Mouse (Mus musculus) olfactory bulb, adult 2 months (tissue): Measurements from ENCODE around the gene Cacna1c. TPM values are rescaled to one million over a fixed set of nuclear protein-coding genes. Genes with fewer than 3 reads are reported as not detected.
"Not testable (repeated sequence)": the region's sequence is repeated elsewhere in the genome, so short reads cannot be mapped to it uniquely, and the experiment has no call there.

ENCODE experiments used
- H3K27ac ChIP-seq: fragments of 200-500 bp; 2 replicates; pipeline ENCODE4 v1.5.1; 2012; ENCODE audit warnings: low read depth, low read length; ENCODE audit not compliant: insufficient read depth
- H3K4me1 ChIP-seq: fragments of 200-500 bp; 2 replicates; pipeline ENCODE4 v1.6.1; 2012; ENCODE audit warnings: low read length; ENCODE audit not compliant: control insufficient read depth, insufficient read depth
- H3K4me3 ChIP-seq: fragments of 200-500 bp; 2 replicates; pipeline ENCODE4 v1.5.1; 2012; ENCODE audit warnings: mild to moderate bottlenecking, low read depth, low read length, moderate library complexity; ENCODE audit not compliant: insufficient read depth
- CTCF ChIP-seq: fragments of 200-500 bp; IDR thresholded peaks from 2 replicates; pipeline ENCODE4 v1.5.1; 2012; ENCODE audit warnings: low read depth, mild to moderate bottlenecking, low read length, moderate library complexity; ENCODE audit not compliant: insufficient read depth
- POLR2A ChIP-seq: fragments of 200-500 bp; IDR thresholded peaks from 2 replicates; pipeline ENCODE4 v1.6.1; 2012; ENCODE audit warnings: mild to moderate bottlenecking, low read depth, low read length, moderate library complexity; ENCODE audit not compliant: insufficient read depth
- WGBS: fragments of 180-500 bp; shearing (Covaris S2); methylation state at CpG from one replicate; pipeline ENCODE4 v1.1.7; 2018; 5-methylcytosine and 5-hydroxymethylcytosine counted together
- polyA plus RNA-seq: library from polyadenylated mRNA; stranded (reverse); fragments of >200 nt; gene quantifications from 2 replicates; pipeline ENCODE4 v1.2.4, GENCODE M21; 2012; ENCODE audit warnings: low replicate concordance; ENCODE audit not compliant: missing spikeins, insufficient read depth, insufficient read length

The Cacna1c gene
- polyA plus RNA-seq, 1 experiment: 35.8 TPM

DNA sequence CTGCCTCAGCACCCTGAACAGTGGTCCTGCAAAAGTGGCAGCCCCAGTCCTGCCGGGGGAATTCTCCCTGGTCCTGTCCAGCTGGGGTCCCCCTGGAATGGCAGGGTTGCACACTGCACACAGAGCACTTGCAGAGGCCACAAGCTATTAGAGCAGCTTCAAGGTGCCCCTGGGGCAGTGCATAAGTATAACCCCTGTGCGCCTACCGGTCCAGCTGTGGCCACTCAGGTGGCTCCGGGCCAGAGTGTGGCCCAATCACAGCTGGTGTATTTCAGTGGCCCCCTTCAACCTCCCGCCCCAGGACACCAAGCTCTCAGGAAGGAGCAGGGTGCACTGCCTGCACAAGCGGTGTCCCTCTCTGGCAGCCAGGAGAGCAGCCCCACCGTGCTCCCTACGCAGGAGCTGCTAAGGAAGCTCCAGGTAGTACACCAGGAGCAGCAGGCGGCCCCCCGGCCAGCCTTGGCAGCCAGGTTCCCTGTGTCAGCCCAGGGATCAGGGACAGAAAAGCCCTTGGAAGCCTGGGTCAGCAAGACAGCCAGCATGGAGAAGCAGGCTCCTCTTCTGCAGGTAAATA, 18.9 kb upstream of the Cacna1c start:
- Histone ChIP-seq H3K27ac (peak overlapping the region; percentile 49), H3K4me3 (no peak overlapping the region), H3K4me1 (peaks cover 40% of the 10 kb centered on the region)
- TF ChIP-seq POLR2A (no peak), CTCF (no peak)
- WGBS: 92% methylated on average over 10 of the region's 10 CpGs

DNA sequence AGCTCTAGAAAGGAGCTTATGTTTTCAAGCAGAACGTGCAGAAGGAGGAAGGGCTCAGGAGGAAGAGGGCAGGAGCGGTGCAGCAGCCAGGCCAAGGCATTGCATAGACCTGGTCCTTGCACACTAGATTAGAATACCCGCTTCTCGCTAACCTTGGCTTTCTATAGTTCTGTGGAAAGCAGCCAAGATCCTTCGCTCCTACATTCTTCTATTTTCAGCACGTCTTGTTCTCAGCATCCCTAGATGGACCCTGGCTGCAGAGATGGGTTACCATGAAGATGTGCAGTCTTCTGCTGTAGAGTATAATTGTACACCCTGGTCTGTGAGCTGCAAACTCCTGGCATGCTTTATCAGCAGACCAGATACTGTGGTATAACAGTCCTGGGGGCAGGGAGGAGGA, 18.0 kb upstream of the Cacna1c start:
- Histone ChIP-seq H3K4me3 (no peak overlapping the region), H3K27ac (peak overlapping the region; percentile 49), H3K4me1 (peaks cover 33% of the 10 kb centered on the region)
- no peak for TF ChIP-seq CTCF
- TF ChIP-seq POLR2A: no peak
- 30% methylated on average over 6 of the region's 6 CpGs for WGBS

DNA sequence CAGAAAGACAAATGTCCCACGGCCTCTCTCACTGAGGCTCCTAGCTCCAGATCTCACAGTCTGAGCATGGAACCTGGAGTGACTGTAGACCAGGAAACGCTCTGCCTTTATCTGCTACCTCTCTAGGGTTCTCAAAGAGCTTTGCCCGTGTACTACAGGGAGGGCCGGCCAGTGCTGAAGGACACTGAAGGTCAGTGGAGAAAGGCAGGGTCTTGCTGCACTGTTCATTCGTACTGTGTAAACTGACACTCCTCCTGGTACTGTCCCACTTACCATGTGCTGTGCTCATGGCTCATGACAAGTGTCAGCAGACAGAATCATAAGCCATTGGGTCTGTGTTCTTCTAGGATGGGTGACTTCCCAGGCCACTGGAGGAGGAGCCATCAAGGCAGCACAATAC, 17.2 kb upstream of the Cacna1c start:
- Histone ChIP-seq H3K27ac (peak overlapping the region; percentile 39), H3K4me1 (peaks cover 30% of the 10 kb centered on the region), H3K4me3 (no peak overlapping the region)
- WGBS: 89% methylated on average over 5 of the region's 5 CpGs
- TF ChIP-seq CTCF (no peak), POLR2A (no peak)

DNA sequence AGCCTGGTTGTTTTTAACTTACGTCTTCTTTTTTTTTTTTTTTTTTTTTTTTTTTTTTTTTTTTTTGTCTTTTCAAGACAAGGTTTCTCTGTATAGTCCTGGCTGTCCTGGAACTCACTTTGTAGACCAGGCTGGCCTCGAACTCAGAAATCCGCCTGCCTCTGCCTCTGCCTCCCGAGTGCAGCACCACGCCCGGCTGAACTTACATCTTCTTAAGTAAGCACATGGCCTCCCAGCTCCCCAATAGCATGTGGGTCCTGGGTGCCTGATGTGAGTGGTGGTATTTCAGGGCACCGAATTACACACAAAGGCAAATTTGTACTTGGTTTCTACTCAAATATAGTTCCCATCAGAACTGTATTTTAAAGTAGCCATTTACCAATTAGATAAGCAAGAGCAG, 9.8 kb upstream of the Cacna1c start:
- not testable (repeated sequence) for H3K4me3 ChIP-seq, H3K4me1 ChIP-seq, H3K27ac ChIP-seq
- whole genome bisulfite sequencing: 85% methylated on average over 7 of the region's 7 CpGs

DNA sequence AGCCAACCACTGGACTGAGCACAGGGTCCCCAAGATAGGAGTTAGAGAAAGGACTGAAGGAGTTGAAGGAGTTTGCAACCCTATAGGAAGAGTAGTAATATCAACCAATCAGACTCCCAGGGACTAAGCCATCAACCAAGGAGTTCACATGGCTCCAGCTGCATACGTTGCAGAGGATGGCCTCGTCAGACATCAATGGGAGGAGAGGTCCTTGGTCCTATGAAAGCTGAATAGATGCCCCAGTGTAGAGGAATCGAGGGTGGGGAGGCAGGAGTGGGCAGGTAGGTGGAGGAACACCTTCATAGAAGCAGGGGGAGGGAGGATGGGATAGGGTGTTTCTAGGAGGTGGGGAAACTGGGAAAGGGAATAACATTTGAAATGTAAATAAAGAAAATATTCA, 8.7 kb upstream of the Cacna1c start:
- WGBS: 71% methylated on average over 3 of the region's 3 CpGs
- TF ChIP-seq CTCF (no peak), POLR2A (no peak)

DNA sequence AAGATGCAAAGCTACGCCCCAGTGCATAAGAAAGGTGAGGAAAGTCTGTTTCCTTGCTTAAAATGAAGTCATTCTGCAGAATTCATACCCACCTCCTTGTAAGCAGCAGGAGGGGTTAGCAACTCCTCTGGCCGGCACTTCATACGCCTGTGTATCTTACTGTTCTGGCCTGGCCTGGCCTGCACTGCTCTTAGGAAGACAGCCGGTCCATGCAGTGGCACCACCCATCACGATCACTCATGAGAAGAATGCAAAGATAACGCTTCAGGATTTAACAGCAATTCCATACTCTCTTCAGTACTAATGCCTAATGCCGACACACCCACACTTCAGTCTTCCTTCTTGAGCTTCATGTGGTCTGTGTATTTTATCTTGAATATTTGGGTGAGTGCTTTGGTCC, 8.1 kb upstream of the Cacna1c start:
- no peak overlapping the region for H3K4me3 ChIP-seq
- 94% methylated on average over 7 of the region's 7 CpGs for WGBS
- TF ChIP-seq CTCF: no peak
- no peak overlapping the region for H3K27ac ChIP-seq
- peaks cover 12% of the 10 kb centered on the region for H3K4me1 ChIP-seq

More for the DNA sequence above, 8.7 kb upstream of the Cacna1c start:
- H3K4me3 ChIP-seq: no peak overlapping the region
- H3K4me1 ChIP-seq: peaks cover 9% of the 10 kb centered on the region; the same call in 1 of the 2 replicates
- H3K27ac ChIP-seq: no peak overlapping the region

DNA sequence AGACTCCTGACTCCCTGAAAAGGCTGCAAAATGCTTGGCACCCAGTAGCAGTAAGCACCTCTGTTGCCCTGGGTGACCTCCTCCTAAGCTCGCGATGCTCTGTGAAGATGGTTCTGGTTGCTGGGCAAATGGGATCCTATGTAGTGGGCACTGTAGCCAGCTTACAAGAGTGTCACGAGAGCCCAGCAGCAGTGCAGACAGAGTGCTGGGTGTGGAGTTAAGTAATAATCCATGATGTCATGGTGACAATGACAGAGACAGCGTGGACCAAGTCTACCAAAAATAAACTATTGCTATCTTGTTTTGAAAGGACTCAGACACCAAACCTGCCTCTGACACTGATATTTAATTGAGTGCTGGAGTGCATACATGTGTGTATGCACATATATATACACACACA, 5.4 kb upstream of the Cacna1c start:
- 83% methylated on average over 4 of the region's 4 CpGs for WGBS
- no peak overlapping the region for H3K4me3 ChIP-seq
- no peak for TF ChIP-seq CTCF
- TF ChIP-seq POLR2A: no peak
- H3K4me1 ChIP-seq: peaks cover 13% of the 10 kb centered on the region
- H3K27ac ChIP-seq: no peak overlapping the region

DNA sequence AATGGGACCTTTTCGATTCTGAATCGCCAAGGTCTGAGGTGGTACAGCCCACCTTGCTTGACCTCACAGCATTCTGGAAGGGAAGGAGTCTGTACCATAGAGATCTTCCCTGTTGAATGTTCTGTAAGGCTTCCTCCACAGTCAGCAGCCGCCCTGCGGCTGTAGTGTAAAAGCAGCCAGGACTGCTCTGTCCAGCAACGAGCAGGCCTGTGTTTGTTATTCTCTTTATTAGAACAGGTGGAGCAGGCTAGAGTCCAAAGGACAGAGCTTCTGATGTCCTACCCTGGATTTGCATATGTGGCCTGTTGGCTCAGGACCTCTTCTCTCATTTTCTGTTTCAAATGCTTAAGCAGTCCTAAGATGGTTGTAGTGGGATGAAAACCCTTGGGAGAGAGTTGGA, 4.1 kb upstream of the Cacna1c start:
- H3K4me3 ChIP-seq: no peak overlapping the region
- peaks cover 13% of the 10 kb centered on the region for H3K4me1 ChIP-seq
- TF ChIP-seq POLR2A (no peak), CTCF (no peak)
- peak overlapping the region; percentile 71 for H3K27ac ChIP-seq
- 77% methylated on average over 5 of the region's 5 CpGs for WGBS

DNA sequence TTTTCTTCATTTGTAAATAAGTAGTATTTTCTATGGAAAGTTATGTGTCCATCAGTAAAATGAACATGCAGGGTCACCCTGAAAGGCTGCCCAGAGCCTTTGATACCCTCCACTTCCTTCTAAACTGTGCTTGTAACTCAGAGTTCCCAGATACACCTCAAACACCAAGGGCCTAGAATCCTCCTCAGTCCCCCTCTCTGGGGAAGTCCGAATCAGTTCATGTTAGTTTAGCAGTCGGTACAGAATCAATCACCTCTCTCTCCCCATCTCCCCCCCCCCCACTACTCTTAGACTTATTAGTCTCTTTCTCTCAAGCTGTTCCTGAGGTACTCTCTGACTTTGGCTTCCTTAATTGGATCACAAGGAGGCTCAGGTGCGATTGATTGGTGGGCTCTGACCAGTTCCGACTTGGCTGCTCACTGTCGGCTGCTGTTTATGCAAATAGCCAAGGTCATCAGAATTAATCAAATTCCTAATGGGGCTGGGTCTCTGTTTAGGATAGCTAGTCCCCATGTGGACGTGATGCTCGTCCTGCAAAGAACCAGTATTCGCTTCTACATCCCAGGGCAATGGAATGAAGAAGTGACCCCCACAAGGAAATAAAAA, 3.2 kb upstream of the Cacna1c start:
- H3K27ac ChIP-seq: peak overlapping the region; percentile 88

More for the DNA sequence above, 3.2 kb upstream of the Cacna1c start:
- Histone ChIP-seq H3K4me1 (peaks cover 13% of the 10 kb centered on the region), H3K4me3 (no peak overlapping the region)
- 32% methylated on average over 8 of the region's 8 CpGs for whole genome bisulfite sequencing
- TF ChIP-seq CTCF (no peak), POLR2A (no peak)
